Mouse (Mus musculus): ENCODE measurements around the gene Slc9a2. TPM values are rescaled to one million over a fixed set of nuclear protein-coding genes. Genes with fewer than 3 reads are reported as not detected.

Slc9a2 gene
- 0.18 TPM in 1 of 2 replicates, not detected in the other for polyA plus RNA-seq (2016; fragmentation: Nextera tagmentation; extraction: Ambion mirVana)

GRCm38 (mm10) chr1:40680067-40680867 lies at the start of gene Slc9a2:
Gene Slc9a2 (plus strand): TSS chr1:40680574.
- 3% methylated on average over 25 of the region's 25 CpGs for WGBS
- ATAC-seq (ENCODE audit: low FRiP score, low read depth): no peak
- Histone ChIP-seq H3K27ac (replicated peaks) (no peak within 1 kb of the TSS), H3K9me3 (no peaks in the 10 kb centered on the region), H3K4me3 (peak within 1 kb of the TSS; percentile 54), H3K9ac (replicated peaks) (peak within 1 kb of the TSS; percentile 53), H3K27me3 (peaks cover 68% of the 10 kb centered on the region), H3K4me2 (replicated peaks) (peak within 1 kb of the TSS; percentile 90), H3K36me3 (no peaks in the 10 kb centered on the region), H3K4me1 (peaks cover 19% of the 10 kb centered on the region; the same call in 1 of the 2 replicates)

- Histone ChIP-seq H3K27me3 (no peaks in the 10 kb centered on the region), H3K4me3 (no peak overlapping the region), H3K4me1 (no peaks in the 10 kb centered on the region), H3K27ac (replicated peaks) (no peak overlapping the region), H3K4me2 (replicated peaks) (no peak overlapping the region), H3K36me3 (no peaks in the 10 kb centered on the region), H3K9me3 (no peaks in the 10 kb centered on the region), H3K9ac (replicated peaks) (no peak overlapping the region)
- no peak for ATAC-seq (ENCODE audit: low FRiP score, low read depth)
- WGBS: 69% methylated on average over 2 of the region's 2 CpGs
Observed at GRCm38 (mm10) chr1:40632407-40633062, 47.8 kb upstream of the Slc9a2 start.

- Histone ChIP-seq H3K9ac (replicated peaks) (no peak overlapping the region), H3K4me1 (no peaks in the 10 kb centered on the region), H3K4me2 (replicated peaks) (no peak overlapping the region), H3K27me3 (no peaks in the 10 kb centered on the region), H3K27ac (replicated peaks) (no peak overlapping the region), H3K4me3 (no peak overlapping the region), H3K36me3 (no peaks in the 10 kb centered on the region), H3K9me3 (no peaks in the 10 kb centered on the region)
- no peak for ATAC-seq (ENCODE audit: low FRiP score, low read depth)
- WGBS: 66% methylated on average over 4 of the region's 4 CpGs
Observed at GRCm38 (mm10) chr1:40634608-40635007, 45.8 kb upstream of the Slc9a2 start.

GRCm38 (mm10) chr1:40648234-40648633 lies 32.1 kb upstream of the Slc9a2 start:
- Histone ChIP-seq H3K9me3 (no peaks in the 10 kb centered on the region), H3K27me3 (no peaks in the 10 kb centered on the region), H3K4me3 (no peak overlapping the region), H3K36me3 (no peaks in the 10 kb centered on the region), H3K4me2 (replicated peaks) (no peak overlapping the region), H3K27ac (replicated peaks) (no peak overlapping the region), H3K4me1 (no peaks in the 10 kb centered on the region), H3K9ac (replicated peaks) (no peak overlapping the region)
- no peak for ATAC-seq (ENCODE audit: low FRiP score, low read depth)
- 59% methylated on average over 2 of the region's 2 CpGs for WGBS

GRCm38 (mm10) chr1:40650803-40651497 lies 29.4 kb upstream of the Slc9a2 start:
- no peak overlapping the region for H3K4me3 ChIP-seq
- H3K36me3 ChIP-seq: no peaks in the 10 kb centered on the region
- no peaks in the 10 kb centered on the region for H3K4me1 ChIP-seq
- no peak overlapping the region for H3K27ac ChIP-seq (replicated peaks)
- 79% methylated on average over 6 of the region's 6 CpGs for WGBS
- H3K9ac ChIP-seq (replicated peaks): no peak overlapping the region
- no peak for ATAC-seq (ENCODE audit: low FRiP score, low read depth)
- H3K9me3 ChIP-seq: no peaks in the 10 kb centered on the region
- no peak overlapping the region for H3K4me2 ChIP-seq (replicated peaks)
- H3K27me3 ChIP-seq: no peaks in the 10 kb centered on the region

- Histone ChIP-seq H3K9ac (replicated peaks) (no peak overlapping the region), H3K4me3 (no peak overlapping the region), H3K27me3 (no peaks in the 10 kb centered on the region), H3K4me2 (replicated peaks) (no peak overlapping the region), H3K9me3 (no peaks in the 10 kb centered on the region), H3K27ac (replicated peaks) (no peak overlapping the region), H3K4me1 (no peaks in the 10 kb centered on the region), H3K36me3 (no peaks in the 10 kb centered on the region)
- no peak for ATAC-seq (ENCODE audit: low FRiP score, low read depth)
- WGBS: 86% methylated on average over 4 of the region's 4 CpGs
Observed at GRCm38 (mm10) chr1:40657035-40657434, 23.3 kb upstream of the Slc9a2 start.

GRCm38 (mm10) chr1:40657978-40658496 lies 22.3 kb upstream of the Slc9a2 start:
- no peak for ATAC-seq (ENCODE audit: low FRiP score, low read depth)
- Histone ChIP-seq H3K36me3 (no peaks in the 10 kb centered on the region), H3K9me3 (no peaks in the 10 kb centered on the region), H3K4me2 (replicated peaks) (no peak overlapping the region), H3K4me1 (no peaks in the 10 kb centered on the region), H3K27me3 (no peaks in the 10 kb centered on the region), H3K27ac (replicated peaks) (no peak overlapping the region), H3K4me3 (no peak overlapping the region), H3K9ac (replicated peaks) (no peak overlapping the region)
- 47% methylated on average over 8 of the region's 8 CpGs for WGBS

- Histone ChIP-seq H3K9me3 (no peaks in the 10 kb centered on the region), H3K36me3 (no peaks in the 10 kb centered on the region), H3K9ac (replicated peaks) (no peak overlapping the region), H3K4me1 (no peaks in the 10 kb centered on the region), H3K4me3 (no peak overlapping the region), H3K4me2 (replicated peaks) (no peak overlapping the region), H3K27ac (replicated peaks) (no peak overlapping the region), H3K27me3 (no peaks in the 10 kb centered on the region)
- no peak for ATAC-seq (ENCODE audit: low FRiP score, low read depth)
- 82% methylated on average over 12 of the region's 12 CpGs for WGBS
Observed at GRCm38 (mm10) chr1:40659017-40659416, 21.4 kb upstream of the Slc9a2 start.

- no peaks in the 10 kb centered on the region for H3K4me1 ChIP-seq
- H3K9ac ChIP-seq (replicated peaks): no peak overlapping the region
- 76% methylated on average over 9 of the region's 9 CpGs for WGBS
- H3K9me3 ChIP-seq: no peaks in the 10 kb centered on the region
- H3K36me3 ChIP-seq: no peaks in the 10 kb centered on the region
- H3K27ac ChIP-seq (replicated peaks): no peak overlapping the region
- no peaks in the 10 kb centered on the region for H3K27me3 ChIP-seq
- ATAC-seq (ENCODE audit: low FRiP score, low read depth): no peak
- no peak overlapping the region for H3K4me2 ChIP-seq (replicated peaks)
- H3K4me3 ChIP-seq: no peak overlapping the region
Observed at GRCm38 (mm10) chr1:40659496-40659895, 20.9 kb upstream of the Slc9a2 start.

- WGBS: 80% methylated on average over 6 of the region's 6 CpGs
- H3K4me1 ChIP-seq: no peaks in the 10 kb centered on the region
- no peak for ATAC-seq (ENCODE audit: low FRiP score, low read depth)
Observed at GRCm38 (mm10) chr1:40660838-40661237, 19.5 kb upstream of the Slc9a2 start.

GRCm38 (mm10) chr1:40665401-40666370 lies 14.7 kb upstream of the Slc9a2 start:
- Histone ChIP-seq H3K4me2 (replicated peaks) (no peak overlapping the region), H3K27me3 (no peaks in the 10 kb centered on the region), H3K4me1 (no peaks in the 10 kb centered on the region), H3K9ac (replicated peaks) (no peak overlapping the region), H3K27ac (replicated peaks) (no peak overlapping the region), H3K4me3 (no peak overlapping the region), H3K9me3 (no peaks in the 10 kb centered on the region), H3K36me3 (no peaks in the 10 kb centered on the region)
- 40% methylated on average over 12 of the region's 12 CpGs for WGBS
- ATAC-seq (ENCODE audit: low FRiP score, low read depth): no peak

More at GRCm38 (mm10) chr1:40660838-40661237, 19.5 kb upstream of the Slc9a2 start:
- H3K9ac ChIP-seq (replicated peaks): no peak overlapping the region
- no peak overlapping the region for H3K4me3 ChIP-seq
- no peak overlapping the region for H3K27ac ChIP-seq (replicated peaks)
- no peak overlapping the region for H3K4me2 ChIP-seq (replicated peaks)
- H3K27me3 ChIP-seq: no peaks in the 10 kb centered on the region
- no peaks in the 10 kb centered on the region for H3K36me3 ChIP-seq
- H3K9me3 ChIP-seq: no peaks in the 10 kb centered on the region
